Mouse (Mus musculus) lung, adult 2 months (tissue): Measurements from ENCODE around the gene Socs5. TPM values are rescaled to one million over a fixed set of nuclear protein-coding genes. Genes with fewer than 3 reads are reported as not detected.
"Not testable (repeated sequence)": the region's sequence is repeated elsewhere in the genome, so short reads cannot be mapped to it uniquely, and the experiment has no call there.

Experiments used
- DNase-seq: peaks from one replicate; pipeline ENCODE4 v3.0.0; 2022
- H3K4me1 ChIP-seq: fragments of 200-500 bp; 2 replicates; pipeline ENCODE4 v1.6.1; 2011; ENCODE audit warnings: low read length; ENCODE audit not compliant: control insufficient read depth, insufficient read depth
- H3K4me3 ChIP-seq: fragments of 200-500 bp; replicated peaks from 2 replicates; pipeline ENCODE3; 2011; ENCODE audit warnings: low read depth, mild to moderate bottlenecking, control low read depth, low read length; ENCODE audit errors: extremely low read depth
- CTCF ChIP-seq: fragments of 200-500 bp; IDR thresholded peaks from 2 replicates; pipeline ENCODE4 v1.5.1; 2011; ENCODE audit warnings: mild to moderate bottlenecking, low read length, control low read depth; ENCODE audit not compliant: insufficient read depth
- POLR2A ChIP-seq: fragments of 200-500 bp; IDR thresholded peaks from 2 replicates; pipeline ENCODE4 v1.6.1; 2011; ENCODE audit warnings: low read depth, mild to moderate bottlenecking, control low read depth, low read length, borderline replicate concordance; ENCODE audit errors: extremely low read depth
- WGBS: fragments of 180-500 bp; shearing (Covaris S2); methylation state at CpG from one replicate; pipeline ENCODE4 v1.1.7; 2018; 5-methylcytosine and 5-hydroxymethylcytosine counted together
- polyA plus RNA-seq: library from polyadenylated mRNA; depleted of rRNA; stranded (reverse); fragments of >200 nt; gene quantifications from 2 replicates; pipeline ENCODE4 v1.2.3, GENCODE M21; 2012; rRNA removed

The Socs5 gene
- polyA plus RNA-seq: 16.2 and 17.9 TPM in 2 replicates

- WGBS: under 1% methylated on average over 73 of the region's 73 CpGs
- no peak for TF ChIP-seq CTCF
- TF ChIP-seq POLR2A: peak; percentile 52; the same call in 1 of the 2 replicates
- Histone ChIP-seq H3K4me3 (peak within 1 kb of the TSS; percentile 91), H3K4me1 (peaks cover 12% of the 10 kb centered on the region)
- no peak for DNase-seq
These were observed at the start of gene Socs5 for GRCm38 (mm10) chr17:87107623-87108221. Gene Socs5 (plus strand): TSS chr17:87107679.

DNA sequence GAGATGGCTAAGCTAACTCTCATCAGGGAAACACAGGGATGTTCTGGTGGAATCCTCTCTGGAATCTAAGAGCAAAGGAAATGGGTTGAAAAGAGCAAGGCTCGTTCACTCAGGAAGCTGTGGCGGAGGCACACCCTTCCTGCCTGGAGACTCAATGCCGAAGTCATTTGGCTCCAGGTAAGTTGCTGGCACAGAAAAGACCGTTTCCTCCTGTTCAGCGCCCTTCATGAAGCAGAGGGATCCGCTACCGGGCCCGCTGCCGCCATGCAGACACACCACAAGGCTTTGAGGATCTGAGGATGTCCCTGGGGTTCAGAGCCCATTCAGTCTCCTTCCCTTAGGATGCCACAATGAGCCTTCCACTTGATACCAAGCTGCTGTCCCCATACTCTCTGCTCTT lies 44.8 kb upstream of the Socs5 start:
- DNase-seq: no peak
- TF ChIP-seq POLR2A (no peak), CTCF (no peak)
- 56% methylated on average over 9 of the region's 9 CpGs for WGBS

DNA sequence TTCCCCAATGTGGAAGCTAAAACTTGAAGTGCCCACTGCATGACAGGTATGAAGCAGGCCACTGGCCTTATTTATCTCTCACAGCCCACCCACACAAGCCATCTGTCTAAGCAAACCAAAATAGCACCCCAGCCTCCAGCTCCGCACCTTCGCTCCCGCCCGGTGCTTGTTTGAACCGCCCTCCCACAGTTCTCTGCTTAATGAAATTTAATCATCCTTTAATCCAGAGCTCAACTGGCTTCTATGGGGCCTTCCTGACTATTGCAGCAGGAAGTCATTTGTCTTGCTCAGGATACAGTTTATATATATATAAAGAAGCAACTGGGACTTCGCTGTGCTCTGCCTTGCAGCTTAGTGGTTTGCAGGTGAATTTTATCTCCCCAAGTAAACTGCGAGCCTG lies 44.0 kb upstream of the Socs5 start:
- Histone ChIP-seq H3K4me1 (no peaks in the 10 kb centered on the region), H3K4me3 (no peak overlapping the region)
- no peak for DNase-seq
- TF ChIP-seq CTCF (no peak), POLR2A (no peak)
- WGBS: 48% methylated on average over 7 of the region's 7 CpGs

More for the DNA sequence above, 44.8 kb upstream of the Socs5 start:
- Histone ChIP-seq H3K4me1 (no peaks in the 10 kb centered on the region), H3K4me3 (no peak overlapping the region)

DNA sequence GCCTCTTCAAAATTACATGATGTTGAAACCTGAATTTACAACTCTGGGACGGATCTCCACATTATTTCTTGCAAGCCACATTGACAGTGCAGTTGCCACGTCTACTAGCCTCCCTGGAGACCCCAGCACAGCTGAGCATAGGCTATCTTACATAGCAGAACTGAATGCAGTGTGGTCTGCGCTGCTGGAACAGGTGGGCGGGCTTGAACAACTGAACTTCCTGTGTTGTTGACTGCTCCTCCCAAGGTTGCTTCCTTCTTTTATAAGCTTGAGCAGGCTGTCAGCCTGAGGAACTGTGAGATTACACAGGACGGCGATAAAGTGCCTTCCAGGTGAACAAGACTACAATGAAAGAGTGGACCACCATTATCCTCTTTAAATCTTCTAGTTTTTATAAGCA lies 43.5 kb upstream of the Socs5 start:
- TF ChIP-seq CTCF: no peak
- no peak for TF ChIP-seq POLR2A
- DNase-seq: no peak
- H3K4me3 ChIP-seq: no peak overlapping the region
- H3K4me1 ChIP-seq: no peaks in the 10 kb centered on the region
- WGBS: 42% methylated on average over 6 of the region's 6 CpGs

DNA sequence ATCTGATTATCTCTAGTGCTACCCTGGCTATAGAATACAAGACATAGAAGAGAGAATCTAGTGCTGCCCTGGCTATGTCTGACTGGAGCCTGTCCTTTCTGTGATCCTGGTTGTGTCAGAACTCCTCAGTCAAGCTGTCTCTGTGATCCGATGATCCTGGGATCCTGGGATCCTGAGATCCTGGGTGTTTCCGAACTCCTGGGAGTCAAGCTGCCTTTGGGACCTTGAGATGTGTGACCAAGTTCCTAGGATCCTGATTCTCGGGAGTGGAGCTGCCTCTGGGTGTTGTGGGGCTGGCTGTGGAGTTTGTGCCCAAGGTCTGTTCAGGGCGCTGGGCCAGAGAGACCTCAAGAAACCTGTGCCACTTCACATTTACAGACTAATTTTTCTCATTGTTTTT lies 38.5 kb upstream of the Socs5 start:
- no peak for DNase-seq
- H3K4me1 ChIP-seq: no peaks in the 10 kb centered on the region
- H3K4me3 ChIP-seq: no peak overlapping the region
- WGBS: 85% methylated on average over 4 of the region's 4 CpGs
- TF ChIP-seq CTCF (no peak), POLR2A (no peak)

GRCm38 (mm10) chr17:87072183-87072582 lies 35.3 kb upstream of the Socs5 start:
- not testable (repeated sequence) for H3K4me3 ChIP-seq, DNase-seq, H3K4me1 ChIP-seq
- 88% methylated on average over 1 of the region's 1 CpGs for WGBS

GRCm38 (mm10) chr17:87072766-87073440 lies 34.6 kb upstream of the Socs5 start:
- 61% methylated on average over 5 of the region's 5 CpGs for WGBS
- TF ChIP-seq CTCF: no peak
- TF ChIP-seq POLR2A: no peak
- Histone ChIP-seq H3K4me3 (no peak overlapping the region), H3K4me1 (no peaks in the 10 kb centered on the region)
- DNase-seq: no peak

DNA sequence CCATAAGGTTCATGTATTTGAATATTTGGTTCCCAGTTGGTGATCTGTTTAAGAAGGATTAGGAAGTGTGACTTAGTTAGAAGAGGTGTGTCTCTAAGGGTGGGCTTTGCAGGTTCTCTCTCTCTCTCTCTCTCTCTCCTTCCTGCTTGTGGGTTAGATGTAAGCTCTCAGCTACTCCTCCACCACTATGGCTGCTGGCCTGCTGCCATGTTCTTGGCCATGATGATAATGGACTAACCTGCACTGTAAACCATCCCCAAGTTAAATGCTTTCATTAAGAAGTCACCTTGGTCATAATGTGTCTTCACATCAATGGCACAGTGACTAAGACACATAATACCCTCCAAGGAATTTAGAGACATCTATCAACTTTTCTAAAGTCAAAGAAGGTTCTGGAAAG lies 34.0 kb upstream of the Socs5 start:
- no peaks in the 10 kb centered on the region for H3K4me1 ChIP-seq
- TF ChIP-seq POLR2A (no peak), CTCF (no peak)
- DNase-seq: no peak
- no peak overlapping the region for H3K4me3 ChIP-seq

DNA sequence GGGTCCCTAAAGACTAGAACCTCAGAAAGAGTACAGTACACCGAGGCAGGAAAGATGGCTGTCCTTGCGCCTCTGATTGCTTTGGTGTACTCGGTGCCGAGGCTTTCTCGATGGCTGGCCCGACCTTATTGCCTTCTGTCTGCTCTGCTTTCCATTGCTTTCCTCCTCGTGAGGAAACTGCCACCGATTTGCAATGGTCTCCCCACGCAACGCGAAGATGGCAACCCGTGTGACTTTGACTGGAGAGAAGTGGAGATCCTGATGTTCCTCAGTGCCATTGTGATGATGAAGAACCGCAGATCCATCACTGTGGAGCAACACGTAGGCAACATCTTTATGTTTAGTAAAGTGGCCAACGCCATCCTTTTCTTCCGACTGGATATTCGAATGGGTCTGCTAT lies 29.3 kb upstream of the Socs5 start:
- 96% methylated on average over 17 of the region's 17 CpGs for WGBS
- not testable (repeated sequence) for H3K4me3 ChIP-seq, H3K4me1 ChIP-seq, DNase-seq

GRCm38 (mm10) chr17:87080724-87081123 lies 26.8 kb upstream of the Socs5 start:
- 91% methylated on average over 7 of the region's 7 CpGs for WGBS
- no peak overlapping the region for H3K4me3 ChIP-seq
- no peaks in the 10 kb centered on the region for H3K4me1 ChIP-seq
- TF ChIP-seq CTCF (no peak), POLR2A (no peak)
- no peak for DNase-seq

DNA sequence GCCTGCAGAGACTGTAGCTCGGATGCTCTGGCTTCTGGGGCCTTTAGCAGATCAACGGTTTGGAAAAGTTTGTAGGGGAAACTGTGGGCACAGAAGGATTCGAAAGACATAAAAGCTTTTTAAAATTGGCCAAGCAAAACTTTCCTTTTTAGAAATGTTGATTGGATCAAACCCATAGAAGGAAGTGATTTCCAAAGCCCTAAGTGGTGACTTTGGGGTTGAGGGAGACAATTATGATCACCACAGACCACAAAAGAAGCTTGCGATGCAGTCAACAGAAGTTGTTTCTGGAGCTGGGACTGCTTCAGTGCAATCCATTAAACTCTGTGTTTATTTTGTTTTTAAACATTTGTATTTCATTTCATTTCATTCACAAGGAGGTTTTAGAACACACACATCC lies 24.9 kb upstream of the Socs5 start:
- 81% methylated on average over 4 of the region's 4 CpGs for WGBS
- TF ChIP-seq CTCF (no peak), POLR2A (no peak)
- no peak for DNase-seq
- Histone ChIP-seq H3K4me1 (no peaks in the 10 kb centered on the region), H3K4me3 (no peak overlapping the region)
